Mouse (Mus musculus): Measurements from ENCODE around the gene Kynu.

The Kynu gene

DNA sequence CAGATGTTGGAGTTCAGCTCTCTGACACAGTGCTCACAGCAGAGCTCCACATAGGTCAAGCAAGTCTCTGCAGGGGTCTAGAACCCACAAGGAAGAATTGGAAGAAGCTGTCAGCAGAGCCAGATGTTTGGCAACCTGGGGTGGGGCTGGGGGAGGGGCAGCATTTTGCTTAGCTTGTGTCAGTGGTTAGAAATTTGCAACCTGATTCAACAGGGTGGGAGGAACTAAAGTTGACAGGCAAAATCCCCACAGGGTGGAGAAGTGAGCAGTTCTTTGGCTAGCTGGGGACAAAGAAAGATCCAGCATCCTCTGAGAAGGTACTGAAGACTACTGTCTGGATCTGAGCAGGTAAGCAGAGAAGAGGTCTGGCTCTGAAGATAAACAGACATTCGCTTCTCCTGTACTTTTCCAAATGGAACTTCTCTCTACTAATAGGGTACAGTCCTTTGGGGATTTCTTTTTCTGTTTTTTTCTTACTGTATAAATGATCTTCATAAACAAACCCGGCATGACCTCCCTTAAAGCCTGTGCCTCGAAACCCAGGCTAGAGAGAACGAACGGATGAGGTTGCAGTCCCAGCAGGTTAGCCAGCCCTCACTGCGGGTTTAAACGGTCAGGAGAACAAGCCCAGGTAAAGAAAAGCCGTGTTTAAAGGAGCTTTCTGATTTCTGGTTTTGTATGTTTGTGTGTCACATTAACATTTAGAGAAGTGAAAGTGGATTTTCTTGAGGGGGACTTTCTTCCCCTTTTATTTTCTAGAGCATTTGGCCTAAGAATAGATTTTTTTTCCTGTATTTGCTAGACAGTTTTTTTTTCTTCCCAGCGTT lies at the start of gene Kynu:
TSS of gene Kynu (plus strand) at position 268 of the 827 bp plus-strand sequence.
- no peak for DNase-seq (ENCODE audit: low read depth)

- no peak for DNase-seq (ENCODE audit: low read depth)
These were observed 48.9 kb upstream of the Kynu start for GRCm38 (mm10) chr2:43506182-43506581.

GRCm38 (mm10) chr2:43513852-43514251 lies 41.3 kb upstream of the Kynu start:
- no peak for DNase-seq (ENCODE audit: low read depth)

DNA sequence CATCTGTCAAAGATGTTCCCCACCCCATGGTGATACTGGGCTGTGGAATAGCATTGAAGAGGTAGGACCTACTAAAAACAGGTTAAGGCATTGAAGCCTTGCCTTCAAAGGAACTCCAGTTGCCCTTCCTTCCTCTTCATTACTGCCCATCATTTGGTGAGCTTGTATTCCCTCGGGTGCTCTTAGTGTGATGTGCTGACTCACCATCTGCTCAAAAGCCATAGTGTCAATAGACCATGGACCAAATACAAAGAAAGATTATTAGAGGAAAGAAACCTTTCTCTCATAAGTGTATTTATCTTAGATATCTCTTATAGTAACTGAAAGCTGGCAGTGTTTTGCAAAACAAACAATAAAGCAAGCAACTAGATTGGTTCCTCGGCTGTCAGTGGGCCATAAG lies 20.7 kb upstream of the Kynu start:
- DNase-seq (ENCODE audit: low read depth), result no peak

- no peak for DNase-seq (ENCODE audit: low read depth)
These were observed 12.5 kb upstream of the Kynu start for GRCm38 (mm10) chr2:43542615-43543014.

GRCm38 (mm10) chr2:43545665-43546064 lies 9.5 kb upstream of the Kynu start:
- no peak for DNase-seq (ENCODE audit: low read depth)

DNA sequence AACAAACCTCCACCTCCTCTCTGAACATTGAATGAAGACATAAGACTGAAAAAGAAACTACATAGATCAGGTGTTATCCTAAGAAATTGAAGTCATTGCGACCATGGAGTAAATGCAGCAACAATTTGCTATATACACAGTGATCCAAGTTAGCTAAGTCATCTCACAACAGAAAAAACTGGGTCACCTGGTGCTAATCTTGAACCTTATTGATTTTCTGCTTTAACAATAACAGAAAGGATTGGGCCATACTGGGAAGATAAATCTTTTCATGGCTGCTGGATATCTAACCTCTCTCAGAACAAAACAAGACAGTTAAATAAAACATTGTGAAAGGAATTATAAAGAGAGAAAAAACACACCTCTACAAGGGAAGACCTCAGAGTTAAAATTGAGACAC lies 8.7 kb upstream of the Kynu start:
- no peak for DNase-seq (ENCODE audit: low read depth)

GRCm38 (mm10) chr2:43554216-43554615 lies 913 bp upstream of the Kynu start:
- no peak for DNase-seq (ENCODE audit: low read depth)

DNA sequence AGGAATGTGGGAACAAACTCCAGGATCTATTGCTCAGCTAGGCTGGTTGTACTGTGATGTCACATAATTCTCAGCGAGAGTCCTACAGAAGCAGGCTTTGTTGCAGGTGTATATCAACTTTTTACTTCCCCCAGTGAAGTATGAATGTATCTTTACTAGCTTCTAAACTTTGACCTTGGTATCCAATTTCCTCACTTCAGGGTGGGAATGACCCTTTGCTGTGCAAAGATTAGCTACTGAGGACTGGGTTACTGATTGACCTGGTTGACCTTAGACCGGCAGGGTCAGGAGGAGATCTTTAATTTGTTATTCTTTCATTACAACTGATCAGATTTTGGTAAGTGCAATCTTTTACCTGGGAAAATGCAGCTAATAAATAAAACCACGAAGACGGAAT lies 758 bp downstream of the Kynu start:
- no peak for DNase-seq (ENCODE audit: low read depth)

- no peak for DNase-seq (ENCODE audit: low read depth)
These were observed 1.9 kb downstream of the Kynu start for GRCm38 (mm10) chr2:43556985-43557384.

- no peak for DNase-seq (ENCODE audit: low read depth)
These were observed 6.1 kb downstream of the Kynu start for GRCm38 (mm10) chr2:43561209-43561608.

- DNase-seq (ENCODE audit: low read depth), result no peak
These were observed 7.7 kb downstream of the Kynu start for GRCm38 (mm10) chr2:43562779-43563178.

DNA sequence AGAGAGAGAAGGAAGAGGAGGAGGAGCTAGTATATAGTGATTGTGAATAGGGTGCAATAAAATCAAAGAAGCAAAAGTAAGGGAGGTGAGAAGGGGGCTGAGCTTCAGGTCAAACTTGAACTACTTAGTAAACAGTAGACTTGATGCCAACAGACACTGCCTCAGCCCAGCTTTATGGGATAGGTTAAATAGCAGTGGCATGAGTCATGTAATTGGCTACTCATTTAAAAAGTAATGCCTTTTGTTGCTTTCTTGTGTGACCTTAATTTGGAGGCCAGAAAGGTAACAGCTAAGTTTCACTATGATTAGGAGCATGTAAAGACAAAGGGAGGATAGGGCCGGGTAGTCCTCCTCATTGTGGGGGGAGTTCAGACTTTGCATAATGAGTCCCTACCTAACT lies 13.3 kb downstream of the Kynu start:
- DNase-seq (ENCODE audit: low read depth), result no peak

DNA sequence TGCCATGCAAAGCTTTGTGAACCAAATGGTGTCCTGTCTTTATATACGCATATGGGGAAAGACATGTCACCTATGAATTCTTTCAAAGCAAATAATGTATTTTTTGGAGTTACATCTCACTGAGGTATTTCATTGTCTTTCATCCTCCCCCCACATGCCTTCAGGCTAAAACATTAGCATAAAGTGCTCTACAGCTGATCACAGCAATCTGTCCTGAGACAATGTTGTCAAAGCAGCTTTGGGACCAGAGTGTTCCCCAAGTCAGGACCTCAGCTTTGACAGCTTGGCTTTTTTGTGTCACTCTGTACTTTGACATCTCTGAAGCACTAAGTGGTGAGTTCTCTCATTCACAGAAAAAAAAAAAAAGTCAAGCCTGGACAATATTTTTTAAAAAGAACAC lies 18.4 kb downstream of the Kynu start:
- DNase-seq (ENCODE audit: low read depth), result no peak

DNA sequence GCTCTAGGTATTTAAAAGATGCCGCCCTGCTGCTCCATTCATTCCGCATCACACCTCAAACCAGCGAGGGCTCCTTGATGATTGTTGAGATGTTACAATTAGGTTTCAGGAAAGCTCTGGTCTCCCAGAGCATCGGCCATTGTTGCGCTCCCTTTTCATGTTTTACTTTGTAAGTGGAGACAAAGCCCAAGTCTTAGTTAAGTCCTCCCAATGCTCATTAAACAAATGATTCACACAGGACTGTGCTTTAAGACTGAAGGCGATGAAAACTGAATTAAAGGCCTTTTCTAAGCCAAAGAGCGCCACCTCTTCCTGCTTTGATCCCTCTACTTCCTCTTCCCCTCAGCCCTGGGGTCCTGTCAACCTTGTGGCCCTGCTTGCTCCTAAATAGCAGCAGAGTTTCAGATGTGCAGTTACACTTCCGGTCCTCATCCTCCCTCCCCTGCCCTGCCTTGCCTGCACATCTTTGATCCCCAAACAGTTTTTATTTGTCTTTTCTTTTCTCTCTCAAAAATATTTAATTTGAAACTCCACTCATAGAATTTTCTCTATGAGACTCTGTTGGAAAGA lies 28.2 kb downstream of the Kynu start:
- no peak for DNase-seq (ENCODE audit: low read depth)

- no peak for DNase-seq (ENCODE audit: low read depth)
These were observed 30.4 kb downstream of the Kynu start for GRCm38 (mm10) chr2:43585508-43585907.

GRCm38 (mm10) chr2:43587832-43588231 lies 32.7 kb downstream of the Kynu start:
- no peak for DNase-seq (ENCODE audit: low read depth)

DNA sequence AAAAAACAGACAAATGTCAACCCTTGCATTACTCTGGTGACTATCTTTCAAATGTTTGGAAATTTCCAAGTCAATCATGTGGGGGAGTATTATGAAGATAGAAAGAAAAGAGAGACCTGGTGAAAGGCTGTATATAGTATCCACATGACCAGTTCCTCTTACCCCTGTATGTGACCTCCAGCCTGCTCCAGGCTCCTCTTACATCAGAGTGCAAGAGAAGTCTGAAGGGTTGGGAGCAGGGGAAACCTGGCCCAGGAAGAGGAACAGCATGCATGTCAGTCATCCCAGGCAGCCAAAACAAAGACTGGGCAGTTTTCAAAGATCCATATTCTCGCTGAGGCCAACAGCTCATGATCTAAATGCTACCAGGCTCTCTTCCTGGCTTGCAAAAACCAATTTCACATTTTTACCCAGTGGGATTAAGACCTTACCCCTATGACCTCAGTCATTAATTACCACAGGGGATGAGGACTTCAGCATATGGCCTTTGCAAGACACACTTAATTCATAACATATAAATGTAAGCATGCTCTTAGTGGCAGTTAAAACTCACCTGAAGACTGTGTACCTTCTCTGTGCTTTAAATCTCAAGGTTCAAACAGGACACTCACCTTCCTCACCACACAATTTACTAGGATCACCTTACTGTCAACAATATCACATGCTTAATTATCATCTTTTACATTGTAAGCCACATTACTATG lies 37.0 kb downstream of the Kynu start:
- DNase-seq (ENCODE audit: low read depth), result no peak

GRCm38 (mm10) chr2:43613571-43613970 lies 58.4 kb downstream of the Kynu start:
- peak; percentile 35 for DNase-seq (ENCODE audit: low read depth)

GRCm38 (mm10) chr2:43621140-43621539 lies 66.0 kb downstream of the Kynu start:
- peak; percentile 4 for DNase-seq (ENCODE audit: low read depth)

GRCm38 (mm10) chr2:43622844-43623243 lies 67.7 kb downstream of the Kynu start:
- DNase-seq (ENCODE audit: low read depth), result peak; percentile 20

DNA sequence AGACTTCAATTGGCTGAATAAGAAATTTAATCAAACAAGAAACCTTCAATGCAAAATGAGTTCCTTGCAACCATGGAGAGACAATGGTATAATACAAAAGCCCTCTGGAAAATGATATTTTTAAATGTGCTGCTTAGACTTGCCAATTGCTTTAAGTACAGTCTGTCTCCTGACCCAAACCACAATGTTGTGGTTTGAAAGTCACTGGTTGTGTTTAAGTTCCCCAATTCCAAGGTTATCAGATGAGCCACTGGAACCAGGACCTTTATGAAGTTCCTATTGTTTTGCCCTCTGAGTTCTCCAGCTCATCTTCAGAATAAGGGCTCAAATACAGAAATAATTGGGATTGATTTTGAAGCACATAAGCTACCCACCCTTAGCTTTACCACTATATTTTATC lies 76.7 kb downstream of the Kynu start:
- no peak for DNase-seq (ENCODE audit: low read depth)

DNA sequence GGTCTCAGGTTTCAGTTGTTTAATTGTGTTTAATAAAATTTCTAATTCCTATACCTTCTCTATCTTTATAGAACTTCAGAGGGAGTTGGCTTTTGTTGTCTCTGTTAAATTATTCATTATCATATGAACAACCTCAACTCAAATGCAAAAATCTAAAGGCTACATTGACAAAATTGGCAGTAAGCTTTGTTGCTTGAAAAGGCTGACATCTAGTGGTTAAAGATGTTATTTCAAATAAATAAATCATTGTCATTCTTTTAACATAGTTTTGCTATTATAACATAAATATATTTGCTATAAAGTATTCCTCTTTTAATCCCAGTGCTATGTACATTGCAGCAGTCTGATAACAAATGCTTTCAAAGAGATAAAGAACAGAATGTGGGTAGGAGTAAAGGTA lies 81.4 kb downstream of the Kynu start:
- DNase-seq (ENCODE audit: low read depth), result no peak
